Mouse (Mus musculus) left cerebral cortex, adult 6 months (tissue): Measurements from ENCODE around the gene Gys1. TPM values are rescaled to one million over a fixed set of nuclear protein-coding genes. Genes with fewer than 3 reads are reported as not detected.

Source experiments
- long read RNA-seq, 2 experiments: library from polyadenylated mRNA; unstranded; transcript quantifications; one replicate each; pipeline ENCODE4 v2.0.0; 2019 to 2020
- polyA plus RNA-seq: library from polyadenylated mRNA; unstranded; fragments of <200 nt; fragmentation: Nextera tagmentation; gene quantifications from 2 replicates; pipeline ENCODE4 v1.2.3, GENCODE M21; 2021

Gene Gys1
- 8.9 and 9.1 TPM in 2 replicates for polyA plus RNA-seq
- long read RNA-seq, experiment 1, transcript Gys1-201 (16 exons, 3,678 nt): major isoform, 24 of 51 reads
- long read RNA-seq, experiment 1, partial matches to known transcripts: 18 of 51 reads
- long read RNA-seq, experiment 1, other reads (novel, unspliced or antisense): 9 of 51 reads
- long read RNA-seq, experiment 2, partial matches to known transcripts: 5 of 12 reads
- long read RNA-seq, experiment 2, other reads (novel, unspliced or antisense): 5 of 12 reads

GRCm38 (mm10) chr7:45434203-45435015 is at the start of gene Gys1:
Gene Gys1, plus strand, starts transcription at chr7:45434844.

GRCm38 (mm10) chr7:45395578-45396336 is 38.9 kb upstream of the Gys1 start, which contains the start of gene Snrnp70:
Gene Snrnp70, minus strand, starts transcription at chr7:45395742.

DNA sequence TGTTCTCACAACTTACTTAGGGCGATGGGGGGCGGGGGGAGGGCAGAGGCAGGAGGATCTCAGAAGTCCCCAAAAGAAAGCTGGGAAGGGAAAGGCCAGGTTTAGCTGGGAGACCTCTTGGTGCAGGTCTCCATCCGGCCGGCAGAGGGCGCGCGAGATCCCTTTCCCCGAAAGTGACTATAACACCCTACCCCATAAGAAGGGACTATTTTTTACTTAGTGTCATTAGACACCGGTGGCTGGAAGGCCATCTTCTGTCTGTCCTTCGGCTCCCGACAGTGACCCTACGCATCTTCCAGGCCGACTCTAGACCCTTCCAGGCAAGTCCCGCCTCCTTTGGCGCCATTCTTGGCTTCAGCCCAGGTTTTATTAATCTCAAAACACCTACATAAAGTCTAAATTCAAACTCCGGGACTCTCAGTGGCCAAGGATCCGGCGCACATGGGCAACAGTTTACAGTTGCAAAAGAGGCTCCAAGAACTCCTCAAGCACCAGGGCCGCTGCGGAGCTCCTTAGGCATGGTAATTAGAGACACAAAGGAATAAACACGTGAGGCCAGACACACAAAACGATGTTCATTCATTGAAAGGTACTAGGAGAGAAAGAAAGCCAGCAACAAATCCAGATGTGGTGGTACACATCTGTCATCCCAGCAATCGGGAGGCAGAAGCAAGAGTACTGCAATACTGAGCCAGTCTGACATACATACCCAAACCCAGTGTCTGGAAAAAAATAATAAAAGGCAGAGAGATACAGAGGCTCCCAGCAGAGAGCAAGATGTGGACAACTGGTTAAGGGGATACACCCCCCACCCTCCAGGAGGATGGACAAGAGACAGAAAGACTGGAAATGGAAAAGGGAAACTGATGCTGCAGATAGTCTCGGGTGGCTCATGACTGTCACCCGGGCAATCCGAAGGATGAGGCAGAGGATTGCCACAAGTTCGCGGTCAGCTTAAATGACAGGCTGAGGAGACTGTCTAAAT is 29.3 kb upstream of the Gys1 start, which contains the start of gene Kcna7:
Kcna7 (plus strand) TSS at position 563 of the 985 bp plus-strand sequence.

DNA sequence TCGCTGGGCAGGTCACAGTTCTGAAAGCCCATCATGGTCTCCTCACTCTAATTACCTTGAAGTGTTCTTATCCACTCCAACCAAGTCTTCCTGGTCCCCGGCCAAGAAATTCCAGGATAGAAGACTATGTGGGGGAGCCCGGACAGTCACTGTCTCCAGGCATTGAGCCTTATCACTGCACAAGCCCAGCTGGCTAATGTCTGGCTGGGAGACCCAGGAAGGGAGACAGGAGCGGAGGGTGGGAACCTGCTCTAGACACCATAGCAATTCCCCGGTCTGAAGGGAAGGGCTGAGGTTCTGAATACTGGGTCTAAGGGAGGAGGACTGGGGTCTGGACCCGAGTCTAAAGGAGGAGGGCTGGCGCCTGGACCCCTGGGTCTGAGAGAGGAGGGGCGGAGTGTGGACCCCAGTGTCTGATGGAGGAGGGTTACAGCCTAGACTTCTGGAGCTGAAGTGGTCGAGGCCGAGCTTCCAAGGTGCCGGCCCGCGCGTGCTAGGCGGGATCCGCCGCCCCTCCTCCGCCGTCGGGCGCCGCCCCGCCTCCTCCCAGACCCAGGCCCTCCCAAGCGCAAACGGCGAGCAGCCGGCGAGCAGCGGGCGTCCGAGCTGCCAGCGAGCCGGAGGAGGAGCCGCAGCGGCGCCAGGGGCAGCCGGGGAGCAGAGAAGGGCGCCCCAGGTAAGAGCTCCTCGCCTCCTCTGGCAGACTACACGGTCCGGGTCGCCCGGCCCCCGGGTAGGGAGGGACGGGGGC is 21.4 kb upstream of the Gys1 start, which contains the start of gene Ntf5:
Ntf5 (plus strand) TSS at position 583 of the 751 bp plus-strand sequence.

DNA sequence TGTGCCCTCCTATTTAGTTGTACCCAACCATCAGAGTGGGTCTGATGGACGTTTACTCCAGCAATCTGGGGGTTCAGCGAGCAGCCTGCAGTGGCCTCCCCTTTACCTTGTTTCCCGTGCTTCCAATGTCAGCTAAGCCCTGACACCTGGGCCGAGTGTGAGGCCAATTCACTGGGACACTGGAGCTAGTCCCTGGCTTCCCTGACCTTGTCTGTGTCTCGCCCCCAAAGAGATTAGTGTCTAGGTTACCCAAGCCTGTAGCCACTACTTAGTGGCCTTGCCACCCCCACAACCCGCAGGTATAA is 14.1 kb upstream of the Gys1 start, which contains the start of gene Lhb:
Lhb (plus strand) TSS at position 206 of the 305 bp plus-strand sequence.

DNA sequence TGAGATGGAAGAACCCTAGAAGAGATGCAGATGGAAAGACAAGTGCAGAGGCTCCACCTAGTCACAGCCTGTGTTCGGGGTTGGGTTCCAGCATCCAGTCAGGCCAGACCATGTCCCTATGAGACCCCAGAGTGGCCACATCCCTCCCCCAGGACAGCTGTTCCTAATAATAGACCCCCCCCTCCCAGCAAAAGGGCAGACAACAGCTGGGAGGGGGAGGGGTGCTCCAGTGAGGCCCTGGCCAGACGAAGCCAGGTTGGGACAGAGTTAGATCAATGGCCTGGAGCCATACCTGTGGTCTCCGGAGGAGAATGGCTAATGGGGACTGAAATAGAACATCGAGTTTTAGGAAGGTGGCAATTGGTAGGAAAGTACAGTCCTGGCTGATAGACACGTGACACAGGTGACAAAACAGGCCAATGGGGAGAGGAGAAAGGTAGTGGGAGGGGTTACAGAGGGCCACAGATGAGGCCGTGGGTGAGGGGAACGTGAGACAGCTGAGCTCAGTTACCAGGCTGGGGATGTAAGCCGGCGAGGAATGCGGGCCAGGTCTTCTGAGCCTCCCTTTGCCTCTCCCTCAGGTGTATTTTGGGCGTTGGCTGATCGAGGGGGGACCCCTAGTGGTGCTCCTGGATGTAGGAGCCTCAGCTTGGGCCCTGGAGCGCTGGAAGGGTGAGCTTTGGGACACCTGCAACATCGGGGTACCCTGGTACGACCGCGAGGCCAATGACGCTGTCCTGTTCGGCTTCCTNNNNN is 3.1 kb downstream of the Gys1 start, which contains the start of gene Ruvbl2:
Ruvbl2 (minus strand) TSS at position 576 of the 756 bp plus-strand sequence.

DNA sequence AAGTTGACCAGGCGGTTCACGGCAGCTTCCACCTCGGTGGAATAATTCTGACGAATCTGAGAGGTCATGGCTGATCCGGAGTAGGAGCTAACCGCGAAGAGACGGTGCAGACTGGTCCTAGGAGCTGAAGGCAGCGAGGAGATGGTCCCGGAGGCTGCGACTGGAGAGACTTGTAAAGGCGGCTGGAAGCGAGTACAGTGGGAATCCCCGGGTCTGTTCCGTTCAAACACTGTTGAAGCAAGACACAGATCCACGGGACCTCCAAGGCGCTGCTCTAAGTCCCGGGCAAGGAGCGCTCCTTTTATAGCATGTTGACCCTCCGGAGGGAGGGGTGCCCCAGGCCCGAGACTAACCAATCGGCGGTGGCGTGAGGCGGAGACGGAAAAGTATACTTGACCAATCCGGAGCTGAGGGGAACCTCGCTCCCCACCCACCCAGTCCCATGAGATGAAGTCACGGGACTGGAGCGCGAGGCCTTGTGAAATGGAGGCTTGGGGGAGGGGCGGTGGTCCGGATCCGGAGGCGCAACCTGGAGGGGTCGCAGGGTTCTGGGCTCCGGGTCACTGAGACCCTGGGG is 25.0 kb downstream of the Gys1 start, which contains the start of gene Ftl1:
Ftl1 (minus strand) TSS at position 321 of the 577 bp plus-strand sequence.

DNA sequence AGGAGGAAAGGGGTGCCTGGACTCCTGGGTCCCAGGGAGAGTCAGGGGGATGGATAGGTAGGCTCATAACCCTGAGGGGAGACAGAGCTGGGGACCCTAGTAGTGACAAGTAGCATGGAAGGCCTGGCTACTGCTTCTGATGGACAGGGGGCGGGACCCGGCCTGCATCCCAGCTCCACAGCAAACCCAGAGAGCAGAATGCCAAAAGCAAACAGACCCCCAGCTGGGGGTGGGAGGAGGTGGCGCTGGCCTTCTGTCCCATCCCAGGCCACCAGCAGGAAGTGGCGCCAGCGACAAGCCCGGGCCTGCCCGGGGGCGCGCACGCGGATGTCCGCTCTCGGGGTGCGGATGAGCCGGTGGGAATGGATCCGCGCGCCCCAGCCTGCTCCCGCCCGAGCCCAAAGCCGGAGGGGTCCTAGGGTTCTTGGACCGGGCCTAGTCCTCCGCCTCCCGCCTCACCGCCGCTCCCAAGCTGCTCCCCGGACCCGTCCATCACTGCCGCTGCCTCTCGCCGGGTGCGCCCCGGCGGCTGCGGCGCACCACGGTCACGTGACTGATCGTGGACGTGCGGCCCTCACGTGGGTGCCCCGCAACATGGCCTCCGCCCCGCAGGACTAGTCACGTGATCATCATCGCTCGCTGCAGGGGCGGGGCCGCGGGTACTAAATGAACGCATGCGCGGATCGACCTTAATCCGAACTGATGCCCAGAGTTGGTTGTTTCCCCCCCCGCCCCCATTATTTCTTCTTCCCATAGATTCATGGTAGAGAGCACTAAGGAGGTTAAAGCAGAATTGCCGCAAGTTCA is 31.8 kb downstream of the Gys1 start, which contains the start of gene Bax:
Bax (minus strand) TSS at position 616 of the 807 bp plus-strand sequence.

GRCm38 (mm10) chr7:45481374-45481927 is 46.8 kb downstream of the Gys1 start, which contains the start of gene Tulp2:
Gene Tulp2, plus strand, starts transcription at chr7:45481877.

DNA sequence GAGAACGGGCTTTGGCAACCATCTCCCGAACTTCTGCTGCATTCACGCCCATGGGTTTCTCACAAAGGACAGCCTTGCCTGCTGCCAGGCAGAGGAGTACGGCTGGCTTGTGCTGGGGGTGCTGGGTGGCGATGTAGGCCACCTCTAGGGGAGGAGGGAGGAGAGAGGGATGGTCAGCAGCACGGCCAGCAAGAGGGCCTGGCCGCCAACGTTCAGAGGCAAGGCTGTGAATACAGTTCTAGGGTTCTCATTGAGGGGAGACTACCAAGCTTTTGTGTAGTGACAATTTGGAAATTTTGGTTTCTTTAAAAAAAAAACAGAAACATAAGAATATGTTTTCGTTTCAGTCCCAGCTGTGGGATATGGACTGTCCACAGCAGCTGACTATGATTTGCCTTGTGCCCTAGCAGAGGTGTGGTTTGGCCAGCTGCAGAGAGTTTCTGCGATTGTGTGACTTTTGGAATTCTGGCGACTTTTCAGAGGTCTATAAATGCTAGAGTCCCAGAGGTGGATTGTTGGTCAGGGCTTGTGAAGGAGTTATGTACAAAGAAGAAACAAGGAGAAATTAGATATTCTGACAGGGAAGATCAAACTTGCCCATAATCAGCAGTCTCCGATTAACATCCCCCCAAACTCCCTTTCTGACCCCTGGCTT is 52.2 kb downstream of the Gys1 start, which contains the start of gene Gm45808:
Gm45808 (minus strand) TSS at position 51 of the 655 bp plus-strand sequence.

DNA sequence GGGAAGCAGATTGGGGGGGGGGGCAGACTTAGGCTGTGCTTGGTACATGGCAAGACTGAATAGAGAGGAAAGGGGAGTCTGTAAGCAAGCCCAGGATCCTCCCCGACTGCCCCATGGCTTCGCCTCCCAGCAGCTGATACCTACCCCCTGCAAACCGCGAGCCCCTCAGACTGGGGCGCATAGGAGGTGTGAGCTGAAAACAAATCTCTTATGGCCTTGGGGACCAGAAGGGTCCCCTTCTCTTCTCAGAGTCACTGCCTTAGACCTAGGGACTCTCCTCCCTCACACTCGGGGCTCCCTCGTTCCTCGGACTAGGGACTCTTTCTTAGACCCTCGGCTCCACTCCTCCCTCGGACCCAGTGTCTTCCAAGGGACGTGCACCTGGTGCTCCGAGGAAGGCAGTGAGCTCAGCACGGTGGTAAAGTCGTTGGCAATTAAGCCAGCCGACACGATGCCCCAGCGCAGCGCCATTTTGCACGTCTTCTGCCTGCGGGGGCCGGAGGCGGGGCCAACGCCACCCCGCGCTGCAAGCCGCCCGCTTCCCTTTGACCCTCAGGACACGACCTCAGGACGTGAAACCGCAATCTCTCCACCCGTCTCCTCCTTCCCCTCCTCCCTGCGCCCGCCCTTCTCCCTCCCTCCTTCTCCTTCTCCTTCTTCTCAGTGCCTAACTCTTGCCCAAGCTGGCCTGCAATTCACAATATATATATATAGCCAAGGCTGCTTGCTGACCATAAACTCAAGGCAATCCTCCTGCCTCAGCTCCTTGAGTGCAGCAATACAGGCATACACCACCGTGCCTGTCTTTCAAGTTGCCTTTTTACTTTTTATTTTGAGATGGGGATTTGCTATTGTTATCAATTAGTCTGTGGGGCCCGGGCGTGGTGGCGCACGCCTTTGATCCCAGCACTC is 53.9 kb downstream of the Gys1 start, which contains the start of gene Dhdh:
Dhdh (minus strand) TSS at position 513 of the 912 bp plus-strand sequence.

Other genes with a start within 250 kb of the Gys1 start
- 3.6 and 4.4 TPM in 2 replicates for gene Ccdc155, start 230.0 kb upstream of the Gys1 start, polyA plus RNA-seq
- 41.8 and 55.2 TPM in 2 replicates for gene Dkkl1, start 222.7 kb upstream of the Gys1 start, polyA plus RNA-seq
- 0.40 and 2.1 TPM in 2 replicates for gene Tead2, start 219.1 kb upstream of the Gys1 start, polyA plus RNA-seq
- gene Cd37, start 195.7 kb upstream of the Gys1 start, polyA plus RNA-seq: 9.9 and 10.6 TPM in 2 replicates
- gene Slc6a16, start 193.8 kb upstream of the Gys1 start, polyA plus RNA-seq: 1.1 and 1.6 TPM in 2 replicates
- not detected in 2 replicates for gene Slc6a21, start 157.3 kb upstream of the Gys1 start, polyA plus RNA-seq
- gene Trpm4, start 101.1 kb upstream of the Gys1 start, polyA plus RNA-seq: 9.2 and 15.2 TPM in 2 replicates
- 0.05 and 0.11 TPM in 2 replicates for gene Hrc, start 99.6 kb upstream of the Gys1 start, polyA plus RNA-seq
- 11.0 and 32.9 TPM in 2 replicates for gene Ppfia3, start 67.8 kb upstream of the Gys1 start, polyA plus RNA-seq
- 270 and 272 TPM in 2 replicates for gene Lin7b, start 64.3 kb upstream of the Gys1 start, polyA plus RNA-seq
- 34.4 and 37.7 TPM in 2 replicates for gene Snrnp70, start 39.1 kb upstream of the Gys1 start, polyA plus RNA-seq
- gene Kcna7, start 29.2 kb upstream of the Gys1 start, polyA plus RNA-seq: not detected in 2 replicates
- gene Ntf5, start 21.1 kb upstream of the Gys1 start, polyA plus RNA-seq: 0.10 TPM in 1 of 2 replicates, not detected in the other
- 0.19 TPM in 1 of 2 replicates, not detected in the other for gene Lhb, start 14.0 kb upstream of the Gys1 start, polyA plus RNA-seq
- gene Ruvbl2, start 3.3 kb downstream of the Gys1 start, polyA plus RNA-seq: 34.4 and 45.9 TPM in 2 replicates
- 1,322 and 1,591 TPM in 2 replicates for gene Ftl1, start 25.0 kb downstream of the Gys1 start, polyA plus RNA-seq
- 94.9 and 121 TPM in 2 replicates for gene Bax, start 32.1 kb downstream of the Gys1 start, polyA plus RNA-seq
- gene Tulp2, start 47.0 kb downstream of the Gys1 start, polyA plus RNA-seq: 0.08 and 0.17 TPM in 2 replicates
- not detected in 2 replicates for gene Gm45808, start 52.0 kb downstream of the Gys1 start, polyA plus RNA-seq
- 3.8 TPM in 2 replicates for gene Dhdh, start 54.0 kb downstream of the Gys1 start, polyA plus RNA-seq
- gene Nucb1, start 75.6 kb downstream of the Gys1 start, polyA plus RNA-seq: 48.4 and 64.7 TPM in 2 replicates
- 18.3 and 18.8 TPM in 2 replicates for gene Ppp1r15a, start 91.4 kb downstream of the Gys1 start, polyA plus RNA-seq
- gene Plekha4, start 91.5 kb downstream of the Gys1 start, polyA plus RNA-seq: 3.8 and 7.2 TPM in 2 replicates
- 0.36 and 0.38 TPM in 2 replicates for gene Hsd17b14, start 120.0 kb downstream of the Gys1 start, polyA plus RNA-seq
- 6.9 and 8.4 TPM in 2 replicates for gene Bcat2, start 135.3 kb downstream of the Gys1 start, polyA plus RNA-seq
- 0.22 and 0.24 TPM in 2 replicates for gene Fgf21, start 180.6 kb downstream of the Gys1 start, polyA plus RNA-seq
- 0.06 and 0.07 TPM in 2 replicates for gene Fut1, start 182.4 kb downstream of the Gys1 start, polyA plus RNA-seq
- gene Izumo1, start 187.0 kb downstream of the Gys1 start, polyA plus RNA-seq: not detected in 2 replicates
- gene Rasip1, start 192.6 kb downstream of the Gys1 start, polyA plus RNA-seq: 1.8 and 2.5 TPM in 2 replicates
- 0.89 and 2.4 TPM in 2 replicates for gene Mamstr, start 205.1 kb downstream of the Gys1 start, polyA plus RNA-seq
- 0.06 and 0.09 TPM in 2 replicates for gene Fut2, start 231.6 kb downstream of the Gys1 start, polyA plus RNA-seq
- 6.5 and 9.8 TPM in 2 replicates for gene Ntn5, start 249.2 kb downstream of the Gys1 start, polyA plus RNA-seq